Mouse (Mus musculus): ENCODE data around the gene Ppil4.
A peak's percentile ranks its signal among the peaks of the same experiment; 100 is the strongest.

Gene Ppil4

GRCm38 (mm10) chr10:7836902-7837301 is 44.2 kb downstream of the Ppil4 start:
- Histone ChIP-seq H3K36me3 (ENCODE audit: control insufficient read depth, insufficient read depth, low read length, poor library complexity, severe bottlenecking) (peaks cover 10% of the 10 kb centered on the region), H3K27me3 (ENCODE audit: control insufficient read depth, insufficient read depth, low read length, poor library complexity, severe bottlenecking) (no peaks in the 10 kb centered on the region)
- DNase-seq (ENCODE audit: low read depth, low spot score): no peak

GRCm38 (mm10) chr10:7837446-7837845 is 44.8 kb downstream of the Ppil4 start:
- Histone ChIP-seq H3K27me3 (ENCODE audit: control insufficient read depth, insufficient read depth, low read length, poor library complexity, severe bottlenecking) (no peaks in the 10 kb centered on the region), H3K36me3 (ENCODE audit: control insufficient read depth, insufficient read depth, low read length, poor library complexity, severe bottlenecking) (peaks cover 10% of the 10 kb centered on the region)
- no peak for DNase-seq (ENCODE audit: low read depth, low spot score)

GRCm38 (mm10) chr10:7838036-7838435 is 45.3 kb downstream of the Ppil4 start:
- no peak for DNase-seq (ENCODE audit: low read depth, low spot score)
- H3K27me3 ChIP-seq (ENCODE audit: control insufficient read depth, insufficient read depth, low read length, poor library complexity, severe bottlenecking): no peaks in the 10 kb centered on the region
- peaks cover 10% of the 10 kb centered on the region for H3K36me3 ChIP-seq (ENCODE audit: control insufficient read depth, insufficient read depth, low read length, poor library complexity, severe bottlenecking)

- H3K27me3 ChIP-seq (ENCODE audit: control insufficient read depth, insufficient read depth, low read length, poor library complexity, severe bottlenecking): no peaks in the 10 kb centered on the region
- H3K36me3 ChIP-seq (ENCODE audit: control insufficient read depth, insufficient read depth, low read length, poor library complexity, severe bottlenecking): peaks cover 10% of the 10 kb centered on the region
These were observed 46.3 kb downstream of the Ppil4 start for GRCm38 (mm10) chr10:7838874-7839421.

GRCm38 (mm10) chr10:7839551-7840352 is 47.1 kb downstream of the Ppil4 start:
- peaks cover 10% of the 10 kb centered on the region for H3K36me3 ChIP-seq (ENCODE audit: control insufficient read depth, insufficient read depth, low read length, poor library complexity, severe bottlenecking)
- H3K27me3 ChIP-seq (ENCODE audit: control insufficient read depth, insufficient read depth, low read length, poor library complexity, severe bottlenecking): no peaks in the 10 kb centered on the region
- peak; percentile 91 for DNase-seq (ENCODE audit: low read depth, low spot score)

More at GRCm38 (mm10) chr10:7838874-7839421, 46.3 kb downstream of the Ppil4 start:
- DNase-seq (ENCODE audit: low read depth, low spot score): no peak

GRCm38 (mm10) chr10:7840353-7840733 is 47.7 kb downstream of the Ppil4 start:
- no peak for DNase-seq (ENCODE audit: low read depth, low spot score)
- Histone ChIP-seq H3K36me3 (ENCODE audit: control insufficient read depth, insufficient read depth, low read length, poor library complexity, severe bottlenecking) (peaks cover 10% of the 10 kb centered on the region), H3K27me3 (ENCODE audit: control insufficient read depth, insufficient read depth, low read length, poor library complexity, severe bottlenecking) (no peaks in the 10 kb centered on the region)

- Histone ChIP-seq H3K36me3 (ENCODE audit: control insufficient read depth, insufficient read depth, low read length, poor library complexity, severe bottlenecking) (peaks cover 10% of the 10 kb centered on the region), H3K27me3 (ENCODE audit: control insufficient read depth, insufficient read depth, low read length, poor library complexity, severe bottlenecking) (no peaks in the 10 kb centered on the region)
- DNase-seq (ENCODE audit: low read depth, low spot score): no peak
These were observed 48.1 kb downstream of the Ppil4 start for GRCm38 (mm10) chr10:7840785-7841184.

GRCm38 (mm10) chr10:7841571-7842080 is 48.9 kb downstream of the Ppil4 start:
- Histone ChIP-seq H3K36me3 (ENCODE audit: control insufficient read depth, insufficient read depth, low read length, poor library complexity, severe bottlenecking) (peaks cover 10% of the 10 kb centered on the region), H3K27me3 (ENCODE audit: control insufficient read depth, insufficient read depth, low read length, poor library complexity, severe bottlenecking) (no peaks in the 10 kb centered on the region)
- DNase-seq (ENCODE audit: low read depth, low spot score): peak; percentile 60

- Histone ChIP-seq H3K27me3 (ENCODE audit: control insufficient read depth, insufficient read depth, low read length, poor library complexity, severe bottlenecking) (no peaks in the 10 kb centered on the region), H3K36me3 (ENCODE audit: control insufficient read depth, insufficient read depth, low read length, poor library complexity, severe bottlenecking) (peaks cover 10% of the 10 kb centered on the region)
- no peak for DNase-seq (ENCODE audit: low read depth, low spot score)
These were observed 50.5 kb downstream of the Ppil4 start for GRCm38 (mm10) chr10:7843181-7843580.

GRCm38 (mm10) chr10:7844161-7844560 is 51.5 kb downstream of the Ppil4 start:
- Histone ChIP-seq H3K27me3 (ENCODE audit: control insufficient read depth, insufficient read depth, low read length, poor library complexity, severe bottlenecking) (no peaks in the 10 kb centered on the region), H3K36me3 (ENCODE audit: control insufficient read depth, insufficient read depth, low read length, poor library complexity, severe bottlenecking) (peaks cover 5% of the 10 kb centered on the region)
- peak; percentile 38 for DNase-seq (ENCODE audit: low read depth, low spot score)

GRCm38 (mm10) chr10:7845136-7845535 is 52.4 kb downstream of the Ppil4 start:
- H3K36me3 ChIP-seq (ENCODE audit: control insufficient read depth, insufficient read depth, low read length, poor library complexity, severe bottlenecking): peaks cover 3% of the 10 kb centered on the region
- DNase-seq (ENCODE audit: low read depth, low spot score): no peak
- no peaks in the 10 kb centered on the region for H3K27me3 ChIP-seq (ENCODE audit: control insufficient read depth, insufficient read depth, low read length, poor library complexity, severe bottlenecking)

- peaks cover 4% of the 10 kb centered on the region for H3K36me3 ChIP-seq (ENCODE audit: control insufficient read depth, insufficient read depth, low read length, poor library complexity, severe bottlenecking)
- no peaks in the 10 kb centered on the region for H3K27me3 ChIP-seq (ENCODE audit: control insufficient read depth, insufficient read depth, low read length, poor library complexity, severe bottlenecking)
- DNase-seq (ENCODE audit: low read depth, low spot score): peak; percentile 28
These were observed 53.3 kb downstream of the Ppil4 start for GRCm38 (mm10) chr10:7845991-7846390.

- H3K27me3 ChIP-seq (ENCODE audit: control insufficient read depth, insufficient read depth, low read length, poor library complexity, severe bottlenecking): no peaks in the 10 kb centered on the region
- H3K36me3 ChIP-seq (ENCODE audit: control insufficient read depth, insufficient read depth, low read length, poor library complexity, severe bottlenecking): peaks cover 4% of the 10 kb centered on the region
- DNase-seq (ENCODE audit: low read depth, low spot score): peak; percentile 77
These were observed 54.5 kb downstream of the Ppil4 start for GRCm38 (mm10) chr10:7847166-7847605.

GRCm38 (mm10) chr10:7851891-7852290 is 59.2 kb downstream of the Ppil4 start:
- peaks cover 6% of the 10 kb centered on the region; the same call in 1 of the 2 replicates for H3K36me3 ChIP-seq (ENCODE audit: control insufficient read depth, insufficient read depth, low read length, poor library complexity, severe bottlenecking)

GRCm38 (mm10) chr10:7860494-7860893 is 67.8 kb downstream of the Ppil4 start:
- H3K36me3 ChIP-seq (ENCODE audit: control insufficient read depth, insufficient read depth, low read length, poor library complexity, severe bottlenecking): peaks cover 39% of the 10 kb centered on the region
- H3K27me3 ChIP-seq (ENCODE audit: control insufficient read depth, insufficient read depth, low read length, poor library complexity, severe bottlenecking): no peaks in the 10 kb centered on the region

More at GRCm38 (mm10) chr10:7851891-7852290, 59.2 kb downstream of the Ppil4 start:
- peak; percentile 64 for DNase-seq (ENCODE audit: low read depth, low spot score)
- H3K27me3 ChIP-seq (ENCODE audit: control insufficient read depth, insufficient read depth, low read length, poor library complexity, severe bottlenecking): no peaks in the 10 kb centered on the region

More at GRCm38 (mm10) chr10:7860494-7860893, 67.8 kb downstream of the Ppil4 start:
- DNase-seq (ENCODE audit: low read depth, low spot score): no peak
